Mouse (Mus musculus): Measurements from ENCODE around the gene Pde4d. TPM values are rescaled to one million over a fixed set of nuclear protein-coding genes. Genes with fewer than 3 reads are reported as not detected.

Gene Pde4d
- polyA plus RNA-seq, 1 experiment from 2014 or later = 18.6 TPM

GRCm38 (mm10) chr13:108532875-108533274 is 83.1 kb downstream of the Pde4d start:
- DNase-seq (ENCODE audit: low spot score) = no peak
- Histone ChIP-seq H3K4me1 (replicated peaks; ENCODE audit: control insufficient read depth, insufficient read depth, low read length) (no peaks in the 10 kb centered on the region), H3K9me3 (ENCODE audit: control insufficient read depth, low read length) (no peaks in the 10 kb centered on the region), H3K4me3 (ENCODE audit: low read depth, low read length) (no peak overlapping the region), H3K27ac (ENCODE audit: low read depth) (no peak overlapping the region), H3K9ac (ENCODE audit: low read length) (no peak overlapping the region), H3K36me3 (ENCODE audit: control insufficient read depth, insufficient read depth, low read length) (no peaks in the 10 kb centered on the region), H3K27me3 (replicated peaks; ENCODE audit: control insufficient read depth, insufficient read depth, low read length) (no peaks in the 10 kb centered on the region), H3K4me2 (ENCODE audit: low read length) (no peak overlapping the region)
- 92% methylated on average over 1 of the region's 1 CpGs for WGBS
- no peak for ATAC-seq (replicated peaks; ENCODE audit: low FRiP score, low TSS enrichment, low read depth)

GRCm38 (mm10) chr13:108536436-108536835 is 86.7 kb downstream of the Pde4d start:
- no peak overlapping the region for H3K27ac ChIP-seq (ENCODE audit: low read depth)
- no peak for DNase-seq (ENCODE audit: low spot score)
- no peak; the same call in 1 of the 2 replicates for ATAC-seq (replicated peaks; ENCODE audit: low FRiP score, low TSS enrichment, low read depth)
- H3K4me1 ChIP-seq (replicated peaks; ENCODE audit: control insufficient read depth, insufficient read depth, low read length) = no peaks in the 10 kb centered on the region
- no peak overlapping the region for H3K4me2 ChIP-seq (ENCODE audit: low read length)
- H3K4me3 ChIP-seq (ENCODE audit: low read depth, low read length) = no peak overlapping the region
- no peaks in the 10 kb centered on the region for H3K9me3 ChIP-seq (ENCODE audit: control insufficient read depth, low read length)
- H3K36me3 ChIP-seq (ENCODE audit: control insufficient read depth, insufficient read depth, low read length) = no peaks in the 10 kb centered on the region
- WGBS = 55% methylated on average over 4 of the region's 4 CpGs
- H3K27me3 ChIP-seq (replicated peaks; ENCODE audit: control insufficient read depth, insufficient read depth, low read length) = no peaks in the 10 kb centered on the region
- no peak overlapping the region for H3K9ac ChIP-seq (ENCODE audit: low read length)

- Histone ChIP-seq H3K27ac (ENCODE audit: low read depth) (no peak overlapping the region), H3K9ac (ENCODE audit: low read length) (no peak overlapping the region), H3K36me3 (ENCODE audit: control insufficient read depth, insufficient read depth, low read length) (no peaks in the 10 kb centered on the region), H3K4me2 (ENCODE audit: low read length) (no peak overlapping the region), H3K9me3 (ENCODE audit: control insufficient read depth, low read length) (no peaks in the 10 kb centered on the region), H3K27me3 (replicated peaks; ENCODE audit: control insufficient read depth, insufficient read depth, low read length) (no peaks in the 10 kb centered on the region), H3K4me3 (ENCODE audit: low read depth, low read length) (no peak overlapping the region), H3K4me1 (replicated peaks; ENCODE audit: control insufficient read depth, insufficient read depth, low read length) (no peaks in the 10 kb centered on the region)
- DNase-seq (ENCODE audit: low spot score) = no peak
- 83% methylated on average over 6 of the region's 6 CpGs for WGBS
- ATAC-seq (replicated peaks; ENCODE audit: low FRiP score, low TSS enrichment, low read depth) = no peak
Measured at GRCm38 (mm10) chr13:108536951-108537350, 87.2 kb downstream of the Pde4d start.

- Histone ChIP-seq H3K4me1 (replicated peaks; ENCODE audit: control insufficient read depth, insufficient read depth, low read length) (no peaks in the 10 kb centered on the region), H3K9me3 (ENCODE audit: control insufficient read depth, low read length) (no peaks in the 10 kb centered on the region), H3K4me3 (ENCODE audit: low read depth, low read length) (no peak overlapping the region), H3K4me2 (ENCODE audit: low read length) (no peak overlapping the region), H3K27ac (ENCODE audit: low read depth) (no peak overlapping the region), H3K36me3 (ENCODE audit: control insufficient read depth, insufficient read depth, low read length) (no peaks in the 10 kb centered on the region), H3K9ac (ENCODE audit: low read length) (no peak overlapping the region), H3K27me3 (replicated peaks; ENCODE audit: control insufficient read depth, insufficient read depth, low read length) (no peaks in the 10 kb centered on the region)
- no peak for ATAC-seq (replicated peaks; ENCODE audit: low FRiP score, low TSS enrichment, low read depth)
- no peak for DNase-seq (ENCODE audit: low spot score)
- 75% methylated on average over 1 of the region's 1 CpGs for WGBS
Measured at GRCm38 (mm10) chr13:108538760-108539369, 89.1 kb downstream of the Pde4d start.

GRCm38 (mm10) chr13:108541488-108541887 is 91.7 kb downstream of the Pde4d start:
- Histone ChIP-seq H3K4me2 (ENCODE audit: low read length) (no peak overlapping the region), H3K4me1 (replicated peaks; ENCODE audit: control insufficient read depth, insufficient read depth, low read length) (no peaks in the 10 kb centered on the region), H3K27ac (ENCODE audit: low read depth) (no peak overlapping the region), H3K9ac (ENCODE audit: low read length) (no peak overlapping the region), H3K27me3 (replicated peaks; ENCODE audit: control insufficient read depth, insufficient read depth, low read length) (no peaks in the 10 kb centered on the region), H3K9me3 (ENCODE audit: control insufficient read depth, low read length) (no peaks in the 10 kb centered on the region), H3K4me3 (ENCODE audit: low read depth, low read length) (no peak overlapping the region), H3K36me3 (ENCODE audit: control insufficient read depth, insufficient read depth, low read length) (no peaks in the 10 kb centered on the region)
- ATAC-seq (replicated peaks; ENCODE audit: low FRiP score, low TSS enrichment, low read depth) (no peak), DNase-seq (ENCODE audit: low spot score) (no peak)
- WGBS = 91% methylated on average over 3 of the region's 3 CpGs

GRCm38 (mm10) chr13:108542342-108542761 is 92.6 kb downstream of the Pde4d start:
- Histone ChIP-seq H3K4me3 (ENCODE audit: low read depth, low read length) (no peak overlapping the region), H3K9ac (ENCODE audit: low read length) (no peak overlapping the region), H3K4me2 (ENCODE audit: low read length) (no peak overlapping the region), H3K9me3 (ENCODE audit: control insufficient read depth, low read length) (no peaks in the 10 kb centered on the region), H3K27me3 (replicated peaks; ENCODE audit: control insufficient read depth, insufficient read depth, low read length) (no peaks in the 10 kb centered on the region), H3K36me3 (ENCODE audit: control insufficient read depth, insufficient read depth, low read length) (no peaks in the 10 kb centered on the region), H3K4me1 (replicated peaks; ENCODE audit: control insufficient read depth, insufficient read depth, low read length) (no peaks in the 10 kb centered on the region), H3K27ac (ENCODE audit: low read depth) (no peak overlapping the region)
- DNase-seq (ENCODE audit: low spot score) = no peak
- ATAC-seq (replicated peaks; ENCODE audit: low FRiP score, low TSS enrichment, low read depth) = no peak
- 64% methylated on average over 5 of the region's 5 CpGs for WGBS

- H3K27ac ChIP-seq (ENCODE audit: low read depth) = no peak overlapping the region
- H3K27me3 ChIP-seq (replicated peaks; ENCODE audit: control insufficient read depth, insufficient read depth, low read length) = no peaks in the 10 kb centered on the region
- H3K9me3 ChIP-seq (ENCODE audit: control insufficient read depth, low read length) = no peaks in the 10 kb centered on the region
- no peak for DNase-seq (ENCODE audit: low spot score)
- no peak overlapping the region for H3K9ac ChIP-seq (ENCODE audit: low read length)
- H3K36me3 ChIP-seq (ENCODE audit: control insufficient read depth, insufficient read depth, low read length) = no peaks in the 10 kb centered on the region
- no peaks in the 10 kb centered on the region for H3K4me1 ChIP-seq (replicated peaks; ENCODE audit: control insufficient read depth, insufficient read depth, low read length)
- 60% methylated on average over 5 of the region's 5 CpGs for WGBS
- H3K4me2 ChIP-seq (ENCODE audit: low read length) = no peak overlapping the region
- ATAC-seq (replicated peaks; ENCODE audit: low FRiP score, low TSS enrichment, low read depth) = no peak
- H3K4me3 ChIP-seq (ENCODE audit: low read depth, low read length) = no peak overlapping the region
Measured at GRCm38 (mm10) chr13:108552288-108552687, 102.5 kb downstream of the Pde4d start.

GRCm38 (mm10) chr13:108552995-108553394 is 103.2 kb downstream of the Pde4d start:
- H3K4me2 ChIP-seq (ENCODE audit: low read length) = no peak overlapping the region
- H3K36me3 ChIP-seq (ENCODE audit: control insufficient read depth, insufficient read depth, low read length) = no peaks in the 10 kb centered on the region
- no peak overlapping the region for H3K9ac ChIP-seq (ENCODE audit: low read length)
- no peaks in the 10 kb centered on the region for H3K9me3 ChIP-seq (ENCODE audit: control insufficient read depth, low read length)
- no peak overlapping the region for H3K4me3 ChIP-seq (ENCODE audit: low read depth, low read length)
- H3K27me3 ChIP-seq (replicated peaks; ENCODE audit: control insufficient read depth, insufficient read depth, low read length) = no peaks in the 10 kb centered on the region
- H3K4me1 ChIP-seq (replicated peaks; ENCODE audit: control insufficient read depth, insufficient read depth, low read length) = no peaks in the 10 kb centered on the region
- ATAC-seq (replicated peaks; ENCODE audit: low FRiP score, low TSS enrichment, low read depth) = no peak
- 69% methylated on average over 5 of the region's 5 CpGs for WGBS
- DNase-seq (ENCODE audit: low spot score) = no peak
- no peak overlapping the region for H3K27ac ChIP-seq (ENCODE audit: low read depth)

- Histone ChIP-seq H3K27me3 (replicated peaks; ENCODE audit: control insufficient read depth, insufficient read depth, low read length) (no peaks in the 10 kb centered on the region), H3K4me1 (replicated peaks; ENCODE audit: control insufficient read depth, insufficient read depth, low read length) (no peaks in the 10 kb centered on the region), H3K4me3 (ENCODE audit: low read depth, low read length) (no peak overlapping the region), H3K27ac (ENCODE audit: low read depth) (no peak overlapping the region), H3K36me3 (ENCODE audit: control insufficient read depth, insufficient read depth, low read length) (no peaks in the 10 kb centered on the region), H3K4me2 (ENCODE audit: low read length) (no peak overlapping the region), H3K9me3 (ENCODE audit: control insufficient read depth, low read length) (no peaks in the 10 kb centered on the region), H3K9ac (ENCODE audit: low read length) (no peak overlapping the region)
- DNase-seq (ENCODE audit: low spot score) (no peak), ATAC-seq (replicated peaks; ENCODE audit: low FRiP score, low TSS enrichment, low read depth) (no peak)
Measured at GRCm38 (mm10) chr13:108554901-108555300, 105.2 kb downstream of the Pde4d start.
